Mouse (Mus musculus) stomach, embryonic 16.5 days (tissue): ENCODE measurements around the gene Nr2e3. TPM values are rescaled to one million over a fixed set of nuclear protein-coding genes. Genes with fewer than 3 reads are reported as not detected.
"Not testable (repeated sequence)": the region's sequence is repeated elsewhere in the genome, so short reads cannot be mapped to it uniquely, and the experiment has no call there.

ENCODE experiments used
- ATAC-seq: fragments of 200-750 bp; cut with Nextera tagmentation; 2 replicates; pipeline ENCODE4 v1.8.0; 2017; ENCODE audit warnings: moderate number of reproducible peaks, moderate TSS enrichment; ENCODE audit not compliant: insufficient read depth, low FRiP score
- H3K27ac ChIP-seq: fragments of 300-500 bp; sonication (generic); 2 replicates; pipeline ENCODE4 v1.5.1; 2014; ENCODE audit warnings: low read length
- H3K27me3 ChIP-seq: fragments of 300-500 bp; sonication (generic); 2 replicates; pipeline ENCODE4 v1.6.1; 2014; ENCODE audit warnings: low read length, control low read depth, mixed read lengths; ENCODE audit not compliant: control insufficient read depth, insufficient read depth
- H3K36me3 ChIP-seq: fragments of 300-500 bp; sonication (generic); 2 replicates; pipeline ENCODE4 v1.6.1; 2014; ENCODE audit warnings: low read length; ENCODE audit not compliant: control insufficient read depth, insufficient read depth
- H3K4me1 ChIP-seq: fragments of 300-500 bp; sonication (generic); 2 replicates; pipeline ENCODE4 v1.6.1; 2014; ENCODE audit warnings: low read length, control low read depth, mixed read lengths; ENCODE audit not compliant: control insufficient read depth, insufficient read depth
- H3K4me2 ChIP-seq: fragments of 300-500 bp; sonication (generic); 2 replicates; pipeline ENCODE4 v1.6.1; 2014; ENCODE audit warnings: low read depth, low read length, mixed read lengths
- H3K4me3 ChIP-seq: fragments of 300-500 bp; sonication (generic); replicated peaks from 2 replicates; pipeline ENCODE4 v1.5.1; 2014; ENCODE audit warnings: mild to moderate bottlenecking, low read length
- H3K9ac ChIP-seq: fragments of 300-500 bp; sonication (generic); 2 replicates; pipeline ENCODE4 v1.6.1; 2014; ENCODE audit warnings: low read length
- H3K9me3 ChIP-seq: fragments of 300-500 bp; sonication (generic); replicated peaks from 2 replicates; pipeline ENCODE4 v1.6.1; 2016; ENCODE audit warnings: low read length, control low read depth; ENCODE audit not compliant: control insufficient read depth
- WGBS: fragments of 180-500 bp; shearing (Covaris S2); extraction: QIAGEN DNeasy Blood & Tissue Kit; methylation state at CpG from one replicate; pipeline ENCODE4 v1.1.7; 2014; 5-methylcytosine and 5-hydroxymethylcytosine counted together
- polyA plus RNA-seq: library from polyadenylated mRNA; unstranded; fragments of >200 nt; fragmentation: Nextera tagmentation; extraction: Ambion mirVana; gene quantifications from 2 replicates; pipeline ENCODE4 v1.2.1, GENCODE M21; 2015

Nr2e3 gene
- polyA plus RNA-seq, 1 experiment from 2014 or later, result 3.1 TPM

DNA sequence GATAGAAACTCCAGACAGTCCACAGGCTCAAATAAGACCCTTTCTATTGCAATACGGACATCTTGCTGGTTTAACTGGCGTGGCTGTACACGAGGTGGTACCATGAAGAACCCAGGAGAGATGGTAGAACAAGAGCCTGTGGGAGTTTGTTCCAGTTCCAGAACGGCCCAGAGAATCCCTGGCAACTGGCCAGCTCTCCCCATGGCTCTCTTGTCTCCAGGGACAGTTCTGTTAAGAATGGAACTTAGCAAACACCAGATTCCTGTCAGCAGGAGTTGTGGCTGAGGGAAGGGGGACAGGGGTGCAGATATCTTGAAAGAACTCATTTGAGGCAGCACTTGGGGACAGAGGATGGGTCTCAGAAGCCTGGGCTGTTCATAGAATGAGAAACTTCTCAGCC is 10.8 kb upstream of the Nr2e3 start:
- Histone ChIP-seq H3K9ac (no peak overlapping the region), H3K9me3 (no peaks in the 10 kb centered on the region), H3K4me2 (no peak overlapping the region), H3K4me3 (no peak overlapping the region), H3K4me1 (no peaks in the 10 kb centered on the region), H3K27ac (no peak overlapping the region), H3K36me3 (no peaks in the 10 kb centered on the region), H3K27me3 (no peaks in the 10 kb centered on the region)
- ATAC-seq, result no peak
- 70% methylated on average over 4 of the region's 4 CpGs for WGBS

DNA sequence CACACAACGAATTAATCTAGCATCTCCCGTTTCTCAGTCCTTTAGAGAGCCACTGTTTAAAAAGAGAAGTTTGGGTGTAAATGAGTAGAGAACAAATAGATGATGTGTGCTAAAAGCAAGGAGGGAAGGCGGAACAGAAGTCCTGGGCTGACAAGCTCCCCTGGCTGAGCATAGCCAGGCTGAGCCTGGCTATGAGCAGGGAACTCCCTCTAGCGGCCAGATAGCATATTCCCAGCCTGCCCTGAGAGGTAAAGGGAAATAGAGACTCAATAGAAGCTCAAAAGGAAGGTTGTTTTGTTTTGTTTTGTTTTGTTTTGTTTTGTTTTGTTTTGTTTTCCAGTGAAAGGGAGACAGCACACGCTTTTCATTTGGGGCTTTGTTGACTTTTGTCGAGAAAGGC is 8.9 kb upstream of the Nr2e3 start:
- Histone ChIP-seq H3K4me1 (no peaks in the 10 kb centered on the region), H3K27ac (no peak overlapping the region), H3K4me2 (no peak overlapping the region), H3K36me3 (no peaks in the 10 kb centered on the region), H3K9me3 (no peaks in the 10 kb centered on the region), H3K9ac (no peak overlapping the region), H3K4me3 (no peak overlapping the region), H3K27me3 (no peaks in the 10 kb centered on the region)
- WGBS, result 25% methylated on average over 6 of the region's 6 CpGs
- peak; percentile 68 for ATAC-seq

DNA sequence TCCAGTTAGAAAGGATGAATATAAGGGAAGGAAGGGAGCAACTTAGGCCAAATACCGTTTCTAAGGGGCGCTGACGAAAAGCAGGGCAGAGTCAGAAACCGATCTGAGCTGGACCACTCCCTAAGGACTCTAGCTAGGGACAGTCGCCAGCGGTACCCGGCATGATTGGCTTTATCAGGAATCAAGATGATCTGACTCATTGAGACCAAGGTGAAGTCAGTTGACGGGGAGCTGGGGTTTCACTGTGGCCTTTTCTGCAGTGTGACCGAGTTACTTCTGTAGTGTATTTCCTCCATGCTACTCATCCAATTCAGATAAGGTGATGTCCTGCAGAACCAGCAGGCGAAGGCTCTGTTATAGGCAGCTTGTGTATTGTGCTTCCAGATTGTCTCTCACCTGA is 4.6 kb upstream of the Nr2e3 start:
- no peaks in the 10 kb centered on the region for H3K36me3 ChIP-seq
- no peak for ATAC-seq
- WGBS, result 74% methylated on average over 10 of the region's 10 CpGs
- H3K27ac ChIP-seq, result no peak overlapping the region
- no peak overlapping the region for H3K4me3 ChIP-seq
- no peak overlapping the region for H3K9ac ChIP-seq
- H3K27me3 ChIP-seq, result no peaks in the 10 kb centered on the region
- no peaks in the 10 kb centered on the region for H3K9me3 ChIP-seq
- H3K4me2 ChIP-seq, result no peak overlapping the region
- no peaks in the 10 kb centered on the region for H3K4me1 ChIP-seq

DNA sequence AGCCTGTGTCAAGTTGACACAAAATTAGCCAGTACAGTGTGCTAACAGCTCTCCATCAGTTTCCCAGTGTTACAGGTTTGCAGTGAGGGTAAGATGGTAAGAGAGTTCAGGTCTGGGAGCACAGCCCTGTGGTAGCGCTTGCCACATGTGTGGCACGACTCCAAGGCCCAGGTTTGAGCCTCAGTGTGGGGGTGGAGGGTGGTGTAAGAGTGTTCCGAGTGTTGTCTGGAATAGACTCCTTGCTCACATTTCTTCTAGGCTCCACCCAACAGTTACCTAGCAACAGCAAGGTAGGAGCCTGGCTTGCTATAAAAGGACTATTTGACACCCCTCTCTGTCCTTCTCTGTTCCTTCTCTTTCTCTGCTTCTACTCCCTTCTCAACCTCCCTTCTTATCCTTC is 3.9 kb upstream of the Nr2e3 start:
- Histone ChIP-seq H3K4me3 (no peak overlapping the region), H3K9ac (no peak overlapping the region), H3K4me1 (no peaks in the 10 kb centered on the region), H3K9me3 (no peaks in the 10 kb centered on the region), H3K27ac (no peak overlapping the region), H3K4me2 (no peak overlapping the region), H3K27me3 (no peaks in the 10 kb centered on the region), H3K36me3 (no peaks in the 10 kb centered on the region)
- ATAC-seq, result no peak
- WGBS, result 48% methylated on average over 3 of the region's 3 CpGs

DNA sequence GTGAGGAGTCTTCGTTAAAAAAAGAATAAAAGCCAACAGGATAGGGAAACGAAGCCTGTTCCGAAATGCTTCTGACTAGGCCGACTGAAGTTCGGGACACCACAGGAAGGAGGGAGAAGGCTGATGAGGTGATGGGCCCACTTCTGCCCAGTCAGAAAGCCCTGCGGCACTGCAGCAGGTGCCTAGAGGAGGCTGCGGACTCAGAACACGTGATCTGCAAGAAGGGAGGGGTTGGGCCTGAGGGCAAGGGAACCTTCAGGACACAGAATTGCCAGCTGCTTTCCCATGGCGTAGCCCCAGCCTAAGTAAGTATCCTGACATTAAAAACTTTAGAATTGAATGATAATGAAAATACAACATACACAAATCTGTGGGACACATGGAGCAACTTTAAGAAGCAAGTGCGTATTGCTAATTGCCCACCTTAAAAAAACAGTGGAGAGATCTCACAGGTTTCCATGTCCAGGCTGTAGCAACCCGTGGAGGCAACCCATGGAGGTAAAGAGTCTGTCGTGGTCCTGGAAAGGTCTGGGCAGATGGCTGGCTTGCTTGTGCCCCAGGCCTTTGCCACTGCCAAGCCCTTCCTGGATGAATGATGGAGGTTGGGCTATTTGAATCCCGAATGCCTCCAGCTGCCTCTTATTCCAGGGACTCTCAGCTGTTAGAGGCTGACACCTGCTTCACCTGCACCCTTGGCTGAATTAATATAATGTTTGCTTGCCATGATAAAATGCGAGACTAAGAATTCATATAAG is 919 bp upstream of the Nr2e3 start:
- no peak for ATAC-seq
- no peak overlapping the region for H3K4me2 ChIP-seq
- no peak overlapping the region for H3K27ac ChIP-seq
- H3K9ac ChIP-seq, result no peak overlapping the region
- no peak overlapping the region for H3K4me3 ChIP-seq
- no peaks in the 10 kb centered on the region for H3K27me3 ChIP-seq
- no peaks in the 10 kb centered on the region for H3K36me3 ChIP-seq
- WGBS, result 64% methylated on average over 14 of the region's 14 CpGs
- H3K4me1 ChIP-seq, result no peaks in the 10 kb centered on the region
- H3K9me3 ChIP-seq, result no peaks in the 10 kb centered on the region

DNA sequence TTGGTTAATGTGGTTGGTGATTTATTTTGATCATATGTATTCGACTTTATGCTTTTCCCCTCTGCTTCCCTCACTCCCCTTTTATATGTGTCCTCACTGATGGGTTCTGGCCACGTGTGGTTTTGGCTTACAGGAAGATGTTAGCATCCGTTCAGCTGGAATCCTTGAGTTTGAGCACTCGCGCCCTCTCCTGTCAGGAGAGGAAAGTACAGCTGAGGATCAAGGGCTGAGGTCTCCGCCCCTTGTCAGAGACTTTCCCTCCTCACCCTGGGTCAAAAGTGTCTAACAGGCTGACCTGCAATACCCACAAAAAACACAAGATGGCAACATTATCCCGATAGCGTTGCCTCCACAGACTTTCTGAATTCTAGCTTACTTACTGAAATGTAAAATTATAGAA is 1.2 kb downstream of the Nr2e3 start:
- peaks cover 9% of the 10 kb centered on the region for H3K4me1 ChIP-seq
- no peak overlapping the region for H3K9ac ChIP-seq
- H3K9me3 ChIP-seq, result no peaks in the 10 kb centered on the region
- H3K36me3 ChIP-seq, result no peaks in the 10 kb centered on the region
- H3K4me3 ChIP-seq, result no peak overlapping the region
- peak; percentile 75 for ATAC-seq
- no peak overlapping the region for H3K27ac ChIP-seq
- 2% methylated on average over 8 of the region's 8 CpGs for WGBS
- H3K4me2 ChIP-seq, result no peak overlapping the region
- no peaks in the 10 kb centered on the region for H3K27me3 ChIP-seq

DNA sequence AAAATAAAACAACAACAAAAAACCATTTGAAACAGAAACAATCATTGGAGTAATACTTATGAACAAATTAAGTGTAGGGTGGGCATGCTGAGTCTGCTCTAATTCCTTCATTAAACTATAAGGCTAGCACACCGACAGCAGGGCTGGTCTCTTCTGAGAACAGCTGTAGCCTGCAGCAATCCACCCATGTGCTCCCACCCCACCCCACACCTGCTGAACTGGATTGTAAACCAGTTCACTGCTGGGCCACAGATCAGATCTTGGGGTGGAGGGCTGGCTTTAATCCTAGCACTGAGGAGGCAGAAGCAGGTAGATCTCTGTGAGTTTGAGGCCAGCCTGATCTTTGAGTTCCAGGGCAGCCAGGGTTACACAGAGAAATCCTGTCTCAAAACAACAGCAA is 2.3 kb downstream of the Nr2e3 start:
- not testable (repeated sequence) for H3K36me3 ChIP-seq, H3K27ac ChIP-seq, ATAC-seq, H3K4me3 ChIP-seq, H3K27me3 ChIP-seq, H3K4me1 ChIP-seq, H3K9me3 ChIP-seq, H3K9ac ChIP-seq, H3K4me2 ChIP-seq
- WGBS, result 67% methylated on average over 1 of the region's 1 CpGs

DNA sequence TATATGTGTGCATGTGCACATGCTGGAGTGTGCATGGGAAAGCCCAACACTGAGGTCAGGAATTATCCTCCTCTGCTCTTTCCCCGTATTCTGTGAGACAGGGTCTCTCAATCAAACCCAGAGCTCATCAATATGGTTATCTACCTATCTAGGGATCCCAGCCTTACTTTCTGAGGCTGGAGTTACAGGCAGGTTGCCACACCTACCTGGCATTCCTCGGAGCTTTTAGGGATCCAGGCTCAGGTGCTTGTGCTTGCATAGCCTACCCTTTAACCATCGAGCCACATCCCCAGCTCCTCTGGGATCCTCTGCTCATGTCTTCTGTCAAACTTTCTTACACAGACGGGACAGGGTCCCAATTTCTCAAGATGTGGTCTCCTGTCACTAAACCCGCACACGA is 4.0 kb downstream of the Nr2e3 start:
- H3K4me3 ChIP-seq, result peak overlapping the region; percentile 20
- H3K27ac ChIP-seq, result no peak overlapping the region
- ATAC-seq, result no peak
- peak overlapping the region; percentile 16; the same call in 1 of the 2 replicates for H3K4me2 ChIP-seq
- no peaks in the 10 kb centered on the region for H3K36me3 ChIP-seq
- H3K4me1 ChIP-seq, result peaks cover 18% of the 10 kb centered on the region
- H3K9ac ChIP-seq, result no peak overlapping the region
- no peaks in the 10 kb centered on the region for H3K9me3 ChIP-seq
- 27% methylated on average over 6 of the region's 6 CpGs for WGBS
- no peaks in the 10 kb centered on the region for H3K27me3 ChIP-seq

DNA sequence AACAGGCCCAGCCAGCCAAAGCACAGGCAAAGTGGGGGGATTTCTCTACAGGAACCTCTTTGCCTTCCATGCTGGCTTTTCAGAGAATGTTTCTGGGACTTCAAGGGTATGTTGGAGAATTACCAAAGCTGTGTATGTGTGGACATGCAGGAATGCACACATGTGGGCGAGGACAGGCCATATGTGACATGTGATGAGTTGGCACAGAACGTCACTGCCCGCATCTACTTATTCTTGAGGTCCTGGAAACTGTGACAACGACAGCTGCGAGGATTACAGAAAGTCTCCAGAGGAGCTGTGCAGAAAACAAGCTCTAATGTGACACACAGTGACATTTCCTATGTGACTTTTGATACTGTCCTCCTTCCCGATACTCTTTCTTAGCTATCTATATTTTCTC is 4.8 kb downstream of the Nr2e3 start:
- no peaks in the 10 kb centered on the region for H3K9me3 ChIP-seq
- peak overlapping the region; percentile 18; the same call in 1 of the 2 replicates for H3K9ac ChIP-seq
- H3K4me3 ChIP-seq, result no peak overlapping the region
- peaks cover 18% of the 10 kb centered on the region for H3K4me1 ChIP-seq
- H3K4me2 ChIP-seq, result no peak overlapping the region
- ATAC-seq, result no peak
- H3K27ac ChIP-seq, result peak overlapping the region; percentile 71
- H3K27me3 ChIP-seq, result no peaks in the 10 kb centered on the region
- 67% methylated on average over 6 of the region's 6 CpGs for WGBS
- H3K36me3 ChIP-seq, result no peaks in the 10 kb centered on the region
